In genomic region chr8:126826328-126827285, GRCm38 (mm10) we compare ENCODE assay signal across 8 mouse cellular contexts.
DNase-seq lines count a peak whose midpoint lies in the region; ATAC-seq and TF ChIP-seq lines count a peak whose summit lies in the region.

No protein-coding gene starts in this region.

- H3K27ac ChIP-seq in embryonic fibroblast, embryonic 13.5 days (ENCODE audit: insufficient read depth, low read length): peak overlapping the region; percentile 94
- peak overlapping the region; percentile 93 for H3K27ac ChIP-seq in heart, embryonic 15.5 days
- H3K27ac ChIP-seq in kidney, embryonic 16.5 days (ENCODE audit: low read length): peak overlapping the region; percentile 100
- peak overlapping the region; percentile 100 for H3K27ac ChIP-seq in stomach, embryonic 14.5 days (ENCODE audit: low read length)

- peaks cover 10% of the 10 kb centered on the region for H3K4me1 ChIP-seq in embryonic fibroblast, embryonic 13.5 days (ENCODE audit: control insufficient read depth, insufficient read depth, low read length)
- peaks cover 63% of the 10 kb centered on the region for H3K4me1 ChIP-seq in heart, embryonic 15.5 days (replicated peaks)
- peaks cover 76% of the 10 kb centered on the region for H3K4me1 ChIP-seq in kidney, embryonic 16.5 days (ENCODE audit: insufficient read depth, low read length)
- peaks cover 46% of the 10 kb centered on the region for H3K4me1 ChIP-seq in stomach, embryonic 14.5 days (ENCODE audit: control insufficient read depth, insufficient read depth, low read length)

- no peak for TF ChIP-seq CTCF in Patski (IDR thresholded peaks at IDR 0.05)
- TF ChIP-seq CTCF in embryonic fibroblast, embryonic 13.5 days (IDR thresholded peaks at IDR 0.05; ENCODE audit: borderline replicate concordance, insufficient read depth, low read length): no peak

- CTCF ChIA-PET in Patski (lab: Charles Lee): interaction anchor here (0.6 to 2.6 kb wide), 5 partner anchors 13 to 94 kb away, joined by 3 to 9 read pairs (median 3); no protein-coding TSS in a partner anchor

- peak; percentile 43 for DNase-seq in A20 (ENCODE audit: low read depth, low spot score)
- DNase-seq in Patski (ENCODE audit: low read depth, low spot score): no peak
- peak; percentile 82 for DNase-seq in lung, postnatal 10 days
- no peak for DNase-seq in cerebellum, adult 18-20 months

- H3K27me3 ChIP-seq in Patski: no peaks in the 10 kb centered on the region
- H3K27me3 ChIP-seq in heart, embryonic 15.5 days: no peaks in the 10 kb centered on the region
- H3K27me3 ChIP-seq in kidney, embryonic 16.5 days (ENCODE audit: insufficient read depth, low read length): no peaks in the 10 kb centered on the region
- no peaks in the 10 kb centered on the region for H3K27me3 ChIP-seq in stomach, embryonic 14.5 days (ENCODE audit: control insufficient read depth, insufficient read depth, low read length)

- WGBS in heart, embryonic 15.5 days: 10% methylated on average over 11 of the region's 11 CpGs
- 2% methylated on average over 11 of the region's 11 CpGs for WGBS in kidney, embryonic 16.5 days
- under 1% methylated on average over 11 of the region's 11 CpGs for WGBS in stomach, embryonic 14.5 days

- peak; percentile 78 for ATAC-seq in Patski
- peak; percentile 74 for ATAC-seq in heart, embryonic 15.5 days (replicated peaks; ENCODE audit: insufficient number of reproducible peaks, insufficient read depth, low FRiP score, low read depth)
- peak; percentile 90 for ATAC-seq in kidney, embryonic 16.5 days (ENCODE audit: low FRiP score, low TSS enrichment)
- peak; percentile 81 for ATAC-seq in stomach, embryonic 14.5 days (ENCODE audit: insufficient number of reproducible peaks, insufficient read depth, low FRiP score, low read depth)

- no peaks in the 10 kb centered on the region for H3K9me3 ChIP-seq in heart, embryonic 15.5 days (replicated peaks)
- no peaks in the 10 kb centered on the region for H3K9me3 ChIP-seq in kidney, embryonic 16.5 days (ENCODE audit: low read length)
- no peaks in the 10 kb centered on the region for H3K9me3 ChIP-seq in stomach, embryonic 14.5 days (ENCODE audit: control insufficient read depth, low read depth, low read length)

- peak overlapping the region; percentile 14 for H3K9ac ChIP-seq in heart, embryonic 15.5 days
- peak overlapping the region; percentile 60 for H3K9ac ChIP-seq in kidney, embryonic 16.5 days (replicated peaks; ENCODE audit: low read length)
- H3K9ac ChIP-seq in stomach, embryonic 14.5 days (replicated peaks; ENCODE audit: low read depth, low read length): peak overlapping the region; percentile 7; the same call in 1 of the 2 replicates

- H3K4me2 ChIP-seq in heart, embryonic 15.5 days: 0 out of 2 replicates have a peak overlapping the region, but pooled peaks have one; percentile 19
- H3K4me2 ChIP-seq in kidney, embryonic 16.5 days (replicated peaks; ENCODE audit: low read depth, low read length): peak overlapping the region; percentile 22
- 0 out of 2 replicates have a peak overlapping the region, but pooled peaks have one; percentile 8 for H3K4me2 ChIP-seq in stomach, embryonic 14.5 days (replicated peaks; ENCODE audit: low read depth, low read length)

- H3K4me3 ChIP-seq in embryonic fibroblast, embryonic 13.5 days (ENCODE audit: insufficient read depth, low read length): no peak overlapping the region
- H3K4me3 ChIP-seq in heart, embryonic 15.5 days: no peak overlapping the region
- no peak overlapping the region for H3K4me3 ChIP-seq in kidney, embryonic 16.5 days (ENCODE audit: low read length)
- no peak overlapping the region for H3K4me3 ChIP-seq in stomach, embryonic 14.5 days (ENCODE audit: low read depth, low read length)

- POLR2A ChIA-PET in Patski (lab: Charles Lee): interaction anchor here (0.6 to 1.2 kb wide), 4 partner anchors 18 to 268 kb away, joined by 3 to 6 read pairs (median 3); no protein-coding TSS in a partner anchor

- TF ChIP-seq POLR2A in embryonic fibroblast, embryonic 13.5 days (IDR thresholded peaks at IDR 0.05; ENCODE audit: low read depth, low read length): 0 out of 2 replicates have a peak, but pooled peaks have one; percentile 10

- in situ Hi-C loops in Patski (cut with MboI; ENCODE audit: low pct_unique_long_range_greater_than_20kb): no loop called here

- no peaks in the 10 kb centered on the region for H3K36me3 ChIP-seq in heart, embryonic 15.5 days
- H3K36me3 ChIP-seq in kidney, embryonic 16.5 days (ENCODE audit: insufficient read depth, low read length): no peaks in the 10 kb centered on the region
- no peaks in the 10 kb centered on the region for H3K36me3 ChIP-seq in stomach, embryonic 14.5 days (ENCODE audit: control insufficient read depth, insufficient read depth, low read length)

Comparison
In these comparisons a context has a peak if more than half of its experiments do, and no peak if none do; other contexts are left out.
1. DNase-seq: peak in A20 (single experiment) and lung, postnatal 10 days (single experiment); none in Patski (single experiment) and cerebellum, adult 18-20 months (0 of 2).
2. H3K9ac ChIP-seq: peak in every context shown above with its lines; median percentile 60 in kidney, embryonic 16.5 days; 14 in heart, embryonic 15.5 days; 7 in stomach, embryonic 14.5 days.
3. Peak in every context shown above with its lines, with median percentiles within 50 percentile points of each other: ATAC-seq, H3K27ac ChIP-seq and H3K4me2 ChIP-seq.